Mouse (Mus musculus): Measurements from ENCODE around the gene Pard3.

Pard3 gene

DNA sequence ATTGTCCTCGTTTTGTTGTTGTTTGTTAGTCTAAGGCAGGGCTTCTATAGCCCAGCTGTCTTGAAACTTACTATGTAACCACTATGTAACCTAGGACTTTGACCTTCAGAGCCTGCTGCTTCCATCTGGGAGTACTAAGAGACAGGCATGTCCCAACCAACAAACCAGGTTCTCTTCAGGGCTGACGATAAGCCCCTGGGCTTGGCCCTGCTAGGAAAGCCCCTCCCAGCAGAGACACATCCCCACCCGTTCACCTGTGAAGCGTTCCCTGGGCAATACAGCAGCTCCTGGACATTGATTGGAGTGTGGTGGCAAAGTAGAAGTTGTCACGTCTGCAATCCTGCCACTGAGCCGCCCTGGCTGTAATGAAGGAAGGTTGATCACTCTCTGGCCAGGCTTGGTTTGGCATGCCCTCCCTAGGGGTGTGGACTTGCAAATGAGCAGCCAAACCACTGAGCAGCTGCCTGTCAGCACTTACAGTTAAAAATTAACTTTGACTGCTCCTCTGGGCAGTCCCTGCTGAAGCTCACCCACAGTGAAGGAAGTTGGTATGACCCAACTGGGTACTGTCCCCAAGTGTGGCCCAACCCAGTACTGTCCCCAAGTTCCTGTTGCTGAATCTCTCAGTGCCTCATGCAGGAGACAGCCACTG, 377.3 kb downstream of the Pard3 start:
- DNase-seq = no peak

DNA sequence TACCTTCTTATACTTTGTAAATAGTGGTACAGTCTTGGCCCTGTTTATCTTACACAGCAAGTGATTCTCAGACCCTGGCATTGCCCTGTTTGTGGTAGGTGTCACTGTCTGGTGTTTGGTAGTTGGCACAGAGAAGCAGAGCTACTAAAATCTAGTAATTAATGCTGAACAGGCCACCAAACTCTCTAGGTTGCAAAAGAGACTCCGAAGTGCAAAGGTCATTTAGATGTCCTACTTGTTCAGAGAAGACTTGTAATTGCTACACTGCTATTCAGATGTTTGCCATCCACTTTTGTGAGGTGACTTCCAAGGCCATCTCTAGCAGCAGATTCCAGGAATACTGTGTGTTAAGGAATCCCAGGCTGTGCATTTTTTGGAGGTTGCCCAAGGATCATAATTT, 383.7 kb downstream of the Pard3 start:
- no peak for DNase-seq

GRCm38 (mm10) chr8:127449066-127449840, 385.6 kb downstream of the Pard3 start:
- no peak for DNase-seq

DNA sequence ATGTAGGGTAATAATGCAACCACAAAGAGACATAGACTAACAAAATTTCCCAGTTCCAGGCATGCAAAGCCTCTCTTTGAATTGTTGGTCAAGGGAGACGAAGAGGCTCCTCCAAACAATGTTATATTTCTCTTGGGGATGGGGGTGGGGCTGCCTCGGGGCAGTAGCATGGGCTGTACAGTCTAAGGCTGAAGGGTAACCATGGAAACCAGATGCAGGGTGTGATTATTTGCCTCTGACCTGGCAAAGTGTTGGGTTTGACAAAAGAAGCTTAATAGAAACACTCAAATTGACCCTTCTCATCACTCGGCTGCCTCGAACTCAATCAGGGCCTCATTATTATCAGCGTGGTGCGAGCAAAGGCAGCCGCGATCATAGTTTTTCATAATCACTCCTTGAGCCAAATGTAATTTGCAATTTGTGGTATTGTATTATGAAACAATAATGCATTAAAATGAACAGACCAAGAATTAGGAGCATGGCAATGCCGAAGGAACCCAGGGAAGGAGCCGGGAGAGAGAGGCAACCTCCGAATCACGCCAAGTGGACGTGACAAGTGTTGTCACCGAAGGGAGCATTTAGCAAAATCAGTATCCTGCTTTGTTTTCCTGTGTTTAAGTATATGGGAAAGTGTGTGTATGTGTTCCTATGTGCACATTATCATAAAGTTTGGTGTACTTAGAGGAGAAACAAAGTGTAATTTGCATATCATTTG, 387.4 kb downstream of the Pard3 start:
- no peak for DNase-seq

DNA sequence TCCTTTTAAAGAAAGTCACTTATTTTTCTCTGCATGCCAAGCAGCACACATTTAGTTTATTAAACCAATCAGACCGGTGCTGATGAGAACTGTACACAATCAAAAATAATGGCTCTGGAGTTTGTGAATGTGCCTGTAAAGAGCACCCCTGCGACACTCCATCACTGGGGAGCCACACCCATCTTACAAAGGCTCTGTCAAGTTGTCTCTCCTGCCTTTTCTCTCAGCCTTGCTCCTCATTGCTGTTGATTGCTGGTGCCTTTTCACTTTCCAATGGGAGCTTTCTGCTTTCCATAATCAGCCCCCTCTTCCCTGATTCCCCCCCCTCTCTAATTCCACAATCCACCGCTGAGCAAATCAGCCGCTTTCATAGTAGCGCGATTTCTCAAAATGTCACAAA, 388.7 kb downstream of the Pard3 start:
- no peak for DNase-seq

DNA sequence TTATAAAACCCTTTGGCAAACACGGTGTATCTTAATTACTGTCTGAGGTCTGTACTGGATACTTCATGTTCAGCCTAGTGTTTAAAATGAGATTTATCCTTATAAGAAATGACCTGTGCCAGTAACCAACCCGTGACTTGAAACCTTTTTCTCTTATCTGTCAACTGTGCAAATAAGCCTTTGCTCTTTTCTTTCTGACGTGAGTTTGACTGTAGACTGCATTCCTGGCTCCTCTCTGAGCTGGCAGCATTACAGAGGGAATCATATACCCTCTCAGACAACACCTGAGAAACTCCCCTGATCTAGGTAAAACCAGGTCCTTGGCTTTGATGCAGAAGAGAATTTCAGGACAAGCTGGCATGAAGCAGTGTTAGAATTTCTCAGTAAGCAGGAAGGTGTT, 394.2 kb downstream of the Pard3 start:
- DNase-seq = no peak

- DNase-seq = no peak
These were observed 397.5 kb downstream of the Pard3 start for GRCm38 (mm10) chr8:127461173-127461572.

GRCm38 (mm10) chr8:127462378-127462935, 398.8 kb downstream of the Pard3 start:
- DNase-seq = no peak

DNA sequence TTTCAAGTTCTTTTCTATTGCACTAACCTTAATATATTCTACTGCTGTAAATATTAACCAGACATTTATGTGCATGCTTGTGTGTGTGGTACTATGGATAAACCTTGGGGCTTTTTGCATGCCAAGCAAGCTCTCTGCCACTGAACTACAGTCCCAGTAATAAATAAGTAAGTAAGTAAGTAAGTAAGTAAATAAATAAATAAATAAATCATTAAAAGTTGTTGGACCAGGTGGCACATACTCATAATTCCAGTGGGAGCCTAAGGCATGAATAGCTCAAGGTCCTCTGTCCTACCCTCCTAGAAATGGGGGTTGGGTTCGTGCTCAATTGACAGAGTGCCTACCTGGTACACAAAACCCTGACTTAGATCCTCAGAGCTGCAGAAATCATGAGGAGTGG, 400.6 kb downstream of the Pard3 start:
- no peak for DNase-seq

- no peak for DNase-seq
These were observed 408.5 kb downstream of the Pard3 start for GRCm38 (mm10) chr8:127472204-127472603.

GRCm38 (mm10) chr8:127480003-127480402, 416.3 kb downstream of the Pard3 start:
- no peak for DNase-seq

DNA sequence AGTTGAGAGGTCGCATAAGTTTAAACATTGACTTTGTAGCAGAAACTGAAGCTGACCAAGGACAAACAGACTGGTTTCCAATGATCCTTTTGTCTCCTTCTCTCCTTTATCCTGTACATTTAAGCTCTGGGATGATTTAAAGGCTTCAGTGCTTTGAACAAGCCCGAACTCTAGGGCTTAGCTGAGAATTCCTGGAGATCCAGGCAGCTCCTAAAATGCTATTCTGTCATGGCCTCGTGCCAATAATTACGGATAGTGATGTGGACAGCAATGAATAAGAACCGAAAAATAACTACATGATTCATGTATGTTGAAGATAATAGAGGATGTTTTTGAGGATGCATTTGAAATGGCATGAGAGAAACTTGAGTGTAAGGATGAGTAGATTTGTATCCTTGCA, 421.9 kb downstream of the Pard3 start:
- no peak for DNase-seq

- DNase-seq = no peak
These were observed 428.3 kb downstream of the Pard3 start for GRCm38 (mm10) chr8:127491963-127492362.

DNA sequence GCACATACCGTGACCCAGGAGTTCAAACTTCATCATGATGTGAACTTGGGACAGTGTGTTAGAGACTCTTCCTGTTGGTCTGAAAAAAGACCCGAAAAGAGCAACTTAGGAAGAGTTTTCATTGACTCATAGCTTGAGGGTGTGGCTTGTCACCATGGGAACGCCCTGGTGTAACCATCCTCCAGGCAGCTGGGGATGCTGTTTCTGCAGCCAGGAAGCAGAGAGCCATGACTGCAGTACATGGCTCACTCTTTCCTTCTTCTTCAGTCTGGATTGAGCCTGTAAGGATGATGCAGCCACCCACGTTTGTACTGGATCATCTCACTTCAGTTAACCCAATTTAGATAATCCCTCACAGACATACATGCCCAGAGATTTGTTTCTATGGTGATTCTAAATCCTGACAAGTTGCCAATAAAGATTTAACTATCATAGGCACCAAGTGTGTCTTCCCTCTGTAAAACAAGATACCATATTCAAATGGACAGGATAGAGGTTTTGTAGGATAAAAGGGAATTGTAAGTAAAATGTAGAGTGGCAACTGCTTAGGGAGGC, 431.6 kb downstream of the Pard3 start:
- DNase-seq = no peak

GRCm38 (mm10) chr8:127498997-127499719, 435.5 kb downstream of the Pard3 start:
- no peak for DNase-seq

- no peak for DNase-seq
These were observed 436.0 kb downstream of the Pard3 start for GRCm38 (mm10) chr8:127499720-127500114.

GRCm38 (mm10) chr8:127500206-127500605, 436.5 kb downstream of the Pard3 start:
- DNase-seq = no peak

GRCm38 (mm10) chr8:127501756-127502155, 438.1 kb downstream of the Pard3 start:
- no peak for DNase-seq

GRCm38 (mm10) chr8:127505286-127505685, 441.6 kb downstream of the Pard3 start:
- DNase-seq = no peak

- DNase-seq = no peak
These were observed 442.6 kb downstream of the Pard3 start for GRCm38 (mm10) chr8:127506336-127506735.

- DNase-seq = no peak
These were observed 447.6 kb downstream of the Pard3 start for GRCm38 (mm10) chr8:127511341-127511740.

- no peak for DNase-seq
These were observed 448.4 kb downstream of the Pard3 start for GRCm38 (mm10) chr8:127512001-127512573.
